Mouse (Mus musculus) bone marrow, adult 2 months (tissue): ENCODE measurements at regions not wholly inside any gene's neighbourhood (a gene's known extent, or its start where the extent isn't known, plus 50 kb on each side); places are given as distances from the start of the nearest gene placed in this dataset.

Experiments
- CTCF ChIP-seq: fragments of 200-500 bp; IDR thresholded peaks from 2 replicates; pipeline ENCODE4 v1.5.1; 2011; ENCODE audit warnings: low read length, control low read depth; ENCODE audit not compliant: control insufficient read depth, insufficient read depth
- POLR2A ChIP-seq: fragments of 200-500 bp; IDR thresholded peaks from 2 replicates; pipeline ENCODE4 v1.6.1; 2011; ENCODE audit warnings: low read depth, mild to moderate bottlenecking, control low read depth, low read length, borderline replicate concordance; ENCODE audit not compliant: control insufficient read depth

- TF ChIP-seq POLR2A (no peak), CTCF (no peak)
Measured at GRCm38 (mm10) chr13:70418156-70418555, 219.3 kb downstream of the Ice1 start.
